In genomic region chr7:82868309-82869230, GRCm38 (mm10) we compare ENCODE assay signal across 8 mouse cellular contexts. TPM values are rescaled to one million over a fixed set of nuclear protein-coding genes. Genes with fewer than 3 reads are reported as not detected.
DNase-seq lines count a peak whose midpoint lies in the region; ATAC-seq and TF ChIP-seq lines count a peak whose summit lies in the region.

No protein-coding gene starts in this region.

- H3K36me3 ChIP-seq in forebrain, embryonic 10.5 days (replicated peaks): peaks cover 36% of the 10 kb centered on the region
- H3K36me3 ChIP-seq in lung, embryonic 16.5 days (ENCODE audit: control insufficient read depth, insufficient read depth, low read length): peaks cover 2% of the 10 kb centered on the region; the same call in 1 of the 2 replicates

- H3K27ac ChIP-seq in bone marrow, adult 2 months (ENCODE audit: control insufficient read depth, insufficient read depth, low read depth, low read length, poor library complexity): no peak overlapping the region
- H3K27ac ChIP-seq in forebrain, embryonic 10.5 days: peak overlapping the region; percentile 100
- H3K27ac ChIP-seq in lung, embryonic 16.5 days (ENCODE audit: low read length): peak overlapping the region; percentile 99

- H3K4me2 ChIP-seq in lung, embryonic 16.5 days (ENCODE audit: low read depth, low read length): peak overlapping the region; percentile 97

- H3K27me3 ChIP-seq in forebrain, embryonic 10.5 days (ENCODE audit: poor library complexity, severe bottlenecking): no peaks in the 10 kb centered on the region
- no peaks in the 10 kb centered on the region for H3K27me3 ChIP-seq in lung, embryonic 16.5 days (ENCODE audit: control insufficient read depth, insufficient read depth, low read depth, low read length)

- H3K4me1 ChIP-seq in bone marrow, adult 2 months (ENCODE audit: control insufficient read depth, insufficient read depth, low read length): peaks cover 3% of the 10 kb centered on the region; the same call in 1 of the 2 replicates
- peaks cover 51% of the 10 kb centered on the region for H3K4me1 ChIP-seq in forebrain, embryonic 10.5 days
- peaks cover 24% of the 10 kb centered on the region for H3K4me1 ChIP-seq in lung, embryonic 16.5 days (replicated peaks; ENCODE audit: control insufficient read depth, insufficient read depth, low read length)

- peak; percentile 27; the same call in 1 of the 2 replicates for TF ChIP-seq POLR2A in bone marrow, adult 2 months (IDR thresholded peaks at IDR 0.05; ENCODE audit: borderline replicate concordance, control insufficient read depth, low read depth, low read length)

- ATAC-seq in lung, embryonic 16.5 days (ENCODE audit: low read depth): no peak
- ATAC-seq in megakaryocyte progenitor cell, adult 5-6 weeks (replicated peaks; ENCODE audit: poor library complexity): no peak

- intact Hi-C loops in heart, postnatal 14 days (cut with DNase I): loop anchor here (5.0 kb wide), 1 partner anchor 684 kb away; no protein-coding TSS in a partner anchor

- no peak for TF ChIP-seq CTCF in bone marrow, adult 2 months (IDR thresholded peaks at IDR 0.05; ENCODE audit: control insufficient read depth, insufficient read depth, low read length)

- H3K4me3 ChIP-seq in bone marrow, adult 2 months (replicated peaks; ENCODE audit: control insufficient read depth, low read depth, low read length): peak overlapping the region; percentile 49
- peak overlapping the region; percentile 99 for H3K4me3 ChIP-seq in forebrain, embryonic 10.5 days
- H3K4me3 ChIP-seq in lung, embryonic 16.5 days (ENCODE audit: low read length): peak overlapping the region; percentile 87

- DNase-seq in ES-CJ7 (ENCODE audit: low read depth, low spot score): peak; percentile 54
- peak; percentile 67 for DNase-seq in forebrain, embryonic 10.5 days (ENCODE audit: extremely low spot score, low spot score)
- peak; percentile 23 to 37 for DNase-seq in heart, postnatal 14 days
- peak; percentile 44 to 50 for DNase-seq in layer of hippocampus, adult 8-10 months (ENCODE audit: low spot score in 2 of 2)
- DNase-seq in retina, embryonic 14.5 days (ENCODE audit: low spot score): peak; percentile 63

- H3K9me3 ChIP-seq in forebrain, embryonic 10.5 days: no peaks in the 10 kb centered on the region
- H3K9me3 ChIP-seq in lung, embryonic 16.5 days (ENCODE audit: control insufficient read depth, low read length): no peaks in the 10 kb centered on the region

- peak overlapping the region; percentile 95 for H3K9ac ChIP-seq in lung, embryonic 16.5 days (ENCODE audit: low read length)

- WGBS in bone marrow, adult 2 months: 29% methylated on average over 56 of the region's 56 CpGs
- under 1% methylated on average over 56 of the region's 56 CpGs for WGBS in forebrain, embryonic 10.5 days
- WGBS in lung, embryonic 16.5 days: under 1% methylated on average over 56 of the region's 56 CpGs

RNA-seq across cellular contexts. Expression of gene Mex3b, which starts 1.4 kb away (rescaled TPM):
- polyA plus RNA-seq in bone marrow, adult 2 months (2011; ENCODE audit: insufficient read depth, insufficient read length, low replicate concordance, missing spikeins): 1.1 and 2.4 TPM in 2 replicates
- 23.8 and 24.2 TPM in 2 replicates for polyA plus RNA-seq in forebrain, embryonic 10.5 days (2016; fragmentation: Nextera tagmentation; extraction: Ambion mirVana)
- total RNA-seq in heart, postnatal 14 days (2021): 1 to 10 TPM; 4.1 to 5.2 TPM
- total RNA-seq in layer of hippocampus, adult 8-10 months (2022): 10 to 100 TPM; 17.1 to 19.7 (median 19.1) TPM
- 8.5 and 8.7 TPM in 2 replicates for polyA plus RNA-seq in lung, embryonic 16.5 days (2015; fragmentation: Nextera tagmentation; extraction: Ambion mirVana)
- 3.7 and 4.5 TPM in 2 replicates for total RNA-seq in megakaryocyte progenitor cell, adult 5-6 weeks (2015)
- 2.2 and 4.7 TPM in 2 replicates for total RNA-seq in megakaryocyte progenitor cell, adult 5-6 weeks (2017)

Comparison
In these comparisons a context has a peak if more than half of its experiments do, and no peak if none do; other contexts are left out.
1. H3K4me3 ChIP-seq: peak in every context shown above with its lines; median percentile 99 in forebrain, embryonic 10.5 days; 87 in lung, embryonic 16.5 days; 49 in bone marrow, adult 2 months.